Mouse (Mus musculus): ENCODE measurements at regions not wholly inside any gene's neighbourhood (a gene's known extent, or its start where the extent isn't known, plus 50 kb on each side); places are given as distances from the start of the nearest gene placed in this dataset.

DNA sequence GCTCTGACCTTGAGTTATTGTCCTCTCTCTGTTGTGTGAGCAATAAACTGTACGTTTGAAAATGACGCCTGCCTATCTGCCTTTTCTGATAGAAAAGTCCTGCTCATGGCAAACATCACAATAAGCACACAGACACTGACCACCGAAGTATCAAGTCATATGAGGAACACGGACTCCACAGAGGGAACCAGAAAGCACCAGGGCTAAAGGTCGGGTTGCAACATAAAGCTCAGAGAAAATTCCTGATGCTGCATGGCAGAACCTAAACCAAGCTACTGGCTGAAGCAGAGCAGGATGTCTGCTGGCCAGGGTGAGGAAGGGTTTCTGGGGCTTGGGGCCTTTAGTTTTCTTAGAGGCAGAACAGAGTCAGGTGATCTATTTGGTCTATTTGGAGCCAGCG lies 94.5 kb upstream of the Elovl6 start:
- H3K36me3 ChIP-seq (replicated peaks; ENCODE audit: control insufficient read depth, insufficient read depth, low read length) = no peaks in the 10 kb centered on the region
- H3K27ac ChIP-seq (ENCODE audit: low read depth) = no peak overlapping the region
- ATAC-seq (ENCODE audit: insufficient read depth, low read depth) = no peak
- no peaks in the 10 kb centered on the region for H3K27me3 ChIP-seq (ENCODE audit: control insufficient read depth, insufficient read depth, low read length)
- H3K4me3 ChIP-seq (ENCODE audit: low read depth, low read length) = no peak overlapping the region
- 75% methylated on average over 6 of the region's 6 CpGs for WGBS
- no peak for DNase-seq (ENCODE audit: low spot score)
- H3K4me1 ChIP-seq (ENCODE audit: control insufficient read depth, insufficient read depth) = no peaks in the 10 kb centered on the region
- no peak overlapping the region for H3K4me2 ChIP-seq (ENCODE audit: low read depth, low read length)
- TF ChIP-seq EP300 (IDR thresholded peaks at IDR 0.05; ENCODE audit: low read depth) (no peak), CTCF (IDR thresholded peaks at IDR 0.05; ENCODE audit: low read depth) (no peak)
- no peak overlapping the region for H3K9ac ChIP-seq (replicated peaks; ENCODE audit: low read depth, low read length)
- H3K9me3 ChIP-seq (replicated peaks; ENCODE audit: control insufficient read depth, low read length) = no peaks in the 10 kb centered on the region

DNA sequence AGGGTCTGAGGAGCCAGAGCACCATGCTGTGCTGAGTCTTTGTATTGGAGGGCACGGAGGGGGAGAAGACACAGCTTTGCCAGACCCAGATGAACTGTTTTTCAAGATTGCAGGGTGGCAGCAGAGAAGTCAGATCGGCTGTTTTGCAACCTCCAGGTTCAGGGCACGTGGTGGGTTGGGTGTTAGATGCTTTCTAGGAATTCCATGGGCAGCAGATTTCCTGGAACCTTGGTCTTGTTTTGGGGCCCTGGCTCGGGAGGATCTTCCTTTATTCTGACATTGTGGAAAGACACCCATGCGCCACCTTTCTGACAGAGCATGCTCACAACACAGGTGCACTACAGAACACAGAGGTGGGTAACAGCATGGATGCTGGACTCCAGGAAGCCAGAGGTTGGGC lies 89.4 kb upstream of the Elovl6 start:
- TF ChIP-seq CTCF (IDR thresholded peaks at IDR 0.05; ENCODE audit: low read depth) (no peak), EP300 (IDR thresholded peaks at IDR 0.05; ENCODE audit: low read depth) (no peak)
- WGBS = 68% methylated on average over 5 of the region's 5 CpGs
- Histone ChIP-seq H3K9ac (replicated peaks; ENCODE audit: low read depth, low read length) (no peak overlapping the region), H3K36me3 (replicated peaks; ENCODE audit: control insufficient read depth, insufficient read depth, low read length) (no peaks in the 10 kb centered on the region), H3K4me2 (ENCODE audit: low read depth, low read length) (no peak overlapping the region), H3K27me3 (ENCODE audit: control insufficient read depth, insufficient read depth, low read length) (no peaks in the 10 kb centered on the region), H3K4me3 (ENCODE audit: low read depth, low read length) (no peak overlapping the region), H3K9me3 (replicated peaks; ENCODE audit: control insufficient read depth, low read length) (no peaks in the 10 kb centered on the region), H3K27ac (ENCODE audit: low read depth) (no peak overlapping the region), H3K4me1 (ENCODE audit: control insufficient read depth, insufficient read depth) (no peaks in the 10 kb centered on the region)
- ATAC-seq (ENCODE audit: insufficient read depth, low read depth) (no peak), DNase-seq (ENCODE audit: low spot score) (no peak)

DNA sequence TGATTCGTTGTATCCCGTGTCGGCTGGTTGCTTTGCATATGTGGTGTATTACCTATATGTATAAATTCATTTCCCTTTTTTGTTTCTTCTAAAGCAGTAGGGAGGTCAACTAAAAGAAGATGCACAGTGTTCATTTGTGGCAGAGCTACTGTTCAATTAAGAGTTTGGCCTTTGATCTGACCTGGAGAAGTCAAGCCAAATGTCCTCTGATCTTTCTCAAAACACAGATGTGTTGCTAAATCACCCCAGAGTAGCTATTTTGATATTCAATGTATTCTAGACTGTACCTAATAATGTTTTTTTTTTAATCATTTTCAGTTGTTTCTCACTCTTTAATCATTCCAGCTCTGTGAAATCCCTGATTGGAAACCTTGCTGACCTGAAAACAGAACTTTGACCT lies 87.9 kb upstream of the Elovl6 start:
- H3K36me3 ChIP-seq (replicated peaks; ENCODE audit: control insufficient read depth, insufficient read depth, low read length) = no peaks in the 10 kb centered on the region

DNA sequence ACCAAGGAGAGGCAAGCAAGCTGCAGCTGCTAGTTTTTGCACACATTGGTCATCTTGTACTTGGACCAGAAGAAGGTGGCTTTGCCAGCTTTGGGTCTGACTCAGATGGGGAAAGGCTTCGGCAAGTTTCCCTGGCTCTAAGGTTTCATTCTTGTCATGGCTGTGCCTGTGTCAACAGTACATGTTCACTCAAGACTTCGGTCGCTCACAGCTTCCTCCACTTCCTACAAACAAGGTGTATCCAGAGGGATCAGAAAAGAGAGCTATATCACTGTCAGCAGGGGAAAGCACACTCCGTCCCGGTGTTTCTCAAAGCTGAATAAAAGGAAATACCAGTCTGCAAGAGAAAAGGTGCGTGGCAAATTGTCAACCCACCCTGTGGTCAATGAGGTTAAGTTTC lies 86.2 kb upstream of the Elovl6 start:
- Histone ChIP-seq H3K36me3 (replicated peaks; ENCODE audit: control insufficient read depth, insufficient read depth, low read length) (no peaks in the 10 kb centered on the region), H3K4me2 (ENCODE audit: low read depth, low read length) (no peak overlapping the region), H3K9me3 (replicated peaks; ENCODE audit: control insufficient read depth, low read length) (no peaks in the 10 kb centered on the region), H3K27me3 (ENCODE audit: control insufficient read depth, insufficient read depth, low read length) (no peaks in the 10 kb centered on the region), H3K9ac (replicated peaks; ENCODE audit: low read depth, low read length) (no peak overlapping the region), H3K4me1 (ENCODE audit: control insufficient read depth, insufficient read depth) (no peaks in the 10 kb centered on the region), H3K27ac (ENCODE audit: low read depth) (no peak overlapping the region), H3K4me3 (ENCODE audit: low read depth, low read length) (no peak overlapping the region)
- 80% methylated on average over 6 of the region's 6 CpGs for WGBS
- ATAC-seq (ENCODE audit: insufficient read depth, low read depth) (no peak), DNase-seq (ENCODE audit: low spot score) (no peak)
- TF ChIP-seq CTCF (IDR thresholded peaks at IDR 0.05; ENCODE audit: low read depth) (no peak), EP300 (IDR thresholded peaks at IDR 0.05; ENCODE audit: low read depth) (no peak)

More for the DNA sequence above, 87.9 kb upstream of the Elovl6 start:
- no peak overlapping the region for H3K9ac ChIP-seq (replicated peaks; ENCODE audit: low read depth, low read length)
- H3K4me1 ChIP-seq (ENCODE audit: control insufficient read depth, insufficient read depth) = no peaks in the 10 kb centered on the region
- DNase-seq (ENCODE audit: low spot score) = no peak
- no peaks in the 10 kb centered on the region for H3K9me3 ChIP-seq (replicated peaks; ENCODE audit: control insufficient read depth, low read length)
- H3K4me3 ChIP-seq (ENCODE audit: low read depth, low read length) = no peak overlapping the region
- H3K27ac ChIP-seq (ENCODE audit: low read depth) = no peak overlapping the region
- no peak overlapping the region for H3K4me2 ChIP-seq (ENCODE audit: low read depth, low read length)
- whole genome bisulfite sequencing = 93% methylated on average over 3 of the region's 3 CpGs
- no peaks in the 10 kb centered on the region for H3K27me3 ChIP-seq (ENCODE audit: control insufficient read depth, insufficient read depth, low read length)
- no peak for ATAC-seq (ENCODE audit: insufficient read depth, low read depth)
- no peak for TF ChIP-seq CTCF (IDR thresholded peaks at IDR 0.05; ENCODE audit: low read depth)
- no peak for TF ChIP-seq EP300 (IDR thresholded peaks at IDR 0.05; ENCODE audit: low read depth)

DNA sequence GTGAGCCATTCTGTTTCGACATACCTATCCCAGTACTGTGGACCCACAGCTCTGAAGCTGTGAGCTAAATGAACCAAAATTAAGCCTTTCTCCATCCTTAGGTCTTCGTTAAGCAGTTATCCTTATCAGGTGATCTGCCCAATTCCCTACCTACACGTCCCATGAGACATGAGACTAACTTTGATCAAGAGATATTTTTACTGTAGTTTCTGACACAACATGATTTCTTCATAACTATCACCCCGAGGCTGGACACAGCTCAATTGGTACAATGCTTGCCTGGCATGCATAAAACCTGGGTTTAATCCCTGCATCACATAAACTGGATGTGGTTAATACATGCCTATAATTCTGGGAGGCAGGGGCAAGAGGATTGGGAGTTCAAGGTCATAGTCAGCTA lies 82.2 kb upstream of the Elovl6 start:
- Histone ChIP-seq H3K4me2 (ENCODE audit: low read depth, low read length) (no peak overlapping the region), H3K4me1 (ENCODE audit: control insufficient read depth, insufficient read depth) (no peaks in the 10 kb centered on the region), H3K9ac (replicated peaks; ENCODE audit: low read depth, low read length) (no peak overlapping the region), H3K9me3 (replicated peaks; ENCODE audit: control insufficient read depth, low read length) (no peaks in the 10 kb centered on the region), H3K4me3 (ENCODE audit: low read depth, low read length) (no peak overlapping the region), H3K27ac (ENCODE audit: low read depth) (no peak overlapping the region), H3K27me3 (ENCODE audit: control insufficient read depth, insufficient read depth, low read length) (no peaks in the 10 kb centered on the region), H3K36me3 (replicated peaks; ENCODE audit: control insufficient read depth, insufficient read depth, low read length) (no peaks in the 10 kb centered on the region)
- TF ChIP-seq EP300 (IDR thresholded peaks at IDR 0.05; ENCODE audit: low read depth) = no peak
- TF ChIP-seq CTCF (IDR thresholded peaks at IDR 0.05; ENCODE audit: low read depth) = no peak
- DNase-seq (ENCODE audit: low spot score) (no peak), ATAC-seq (ENCODE audit: insufficient read depth, low read depth) (no peak)
- WGBS = 77% methylated on average over 4 of the region's 4 CpGs

DNA sequence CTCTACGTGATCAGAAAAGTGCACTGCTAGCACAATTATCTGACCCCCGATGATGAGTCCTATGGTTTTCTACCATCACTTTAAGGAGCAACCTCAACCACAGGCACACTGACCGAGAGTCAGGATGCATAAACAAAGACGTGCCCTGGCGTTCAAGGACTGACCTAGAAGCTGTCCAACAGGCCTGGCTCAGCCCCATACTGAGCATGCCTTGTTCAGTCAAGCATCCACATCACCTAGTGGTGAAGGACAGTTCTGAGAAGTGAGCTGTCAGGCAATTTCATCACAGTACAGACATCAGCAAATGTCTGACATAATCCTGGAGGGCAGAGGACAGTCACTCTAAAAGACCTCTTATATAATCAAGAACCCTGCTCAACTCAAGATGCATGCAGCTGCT lies 81.5 kb upstream of the Elovl6 start:
- no peak for DNase-seq (ENCODE audit: low spot score)
- WGBS = 65% methylated on average over 5 of the region's 5 CpGs
- Histone ChIP-seq H3K27ac (ENCODE audit: low read depth) (no peak overlapping the region), H3K4me3 (ENCODE audit: low read depth, low read length) (no peak overlapping the region), H3K4me2 (ENCODE audit: low read depth, low read length) (no peak overlapping the region), H3K4me1 (ENCODE audit: control insufficient read depth, insufficient read depth) (no peaks in the 10 kb centered on the region), H3K36me3 (replicated peaks; ENCODE audit: control insufficient read depth, insufficient read depth, low read length) (no peaks in the 10 kb centered on the region), H3K9me3 (replicated peaks; ENCODE audit: control insufficient read depth, low read length) (no peaks in the 10 kb centered on the region), H3K9ac (replicated peaks; ENCODE audit: low read depth, low read length) (no peak overlapping the region), H3K27me3 (ENCODE audit: control insufficient read depth, insufficient read depth, low read length) (no peaks in the 10 kb centered on the region)
- TF ChIP-seq EP300 (IDR thresholded peaks at IDR 0.05; ENCODE audit: low read depth) = no peak
- no peak for TF ChIP-seq CTCF (IDR thresholded peaks at IDR 0.05; ENCODE audit: low read depth)
- ATAC-seq (ENCODE audit: insufficient read depth, low read depth) = no peak
